Mouse (Mus musculus) kidney, embryonic 14.5 days (tissue): Measurements from ENCODE around the gene Pdcd1lg2. TPM values are rescaled to one million over a fixed set of nuclear protein-coding genes. Genes with fewer than 3 reads are reported as not detected.

Source experiments
- ATAC-seq: fragments of 200-750 bp; cut with Nextera tagmentation; 2 replicates; pipeline ENCODE4 v1.8.0; 2017; ENCODE audit warnings: moderate number of reproducible peaks, mild to moderate bottlenecking, moderate TSS enrichment, moderate library complexity; ENCODE audit not compliant: low FRiP score, low TSS enrichment
- H3K27ac ChIP-seq: fragments of 300-500 bp; sonication (generic); 2 replicates; pipeline ENCODE4 v1.5.1; 2014; ENCODE audit warnings: low read depth, mild to moderate bottlenecking, low read length, moderate library complexity, mixed read lengths
- H3K27me3 ChIP-seq: fragments of 300-500 bp; sonication (generic); 2 replicates; pipeline ENCODE4 v1.6.1; 2014; ENCODE audit warnings: mild to moderate bottlenecking, low read length; ENCODE audit not compliant: control insufficient read depth, insufficient read depth
- H3K36me3 ChIP-seq: fragments of 300-500 bp; sonication (generic); 2 replicates; pipeline ENCODE4 v1.6.1; 2014; ENCODE audit warnings: low read length, mixed read lengths; ENCODE audit not compliant: control insufficient read depth, insufficient read depth
- H3K4me1 ChIP-seq: fragments of 300-500 bp; sonication (generic); 2 replicates; pipeline ENCODE4 v1.6.1; 2014; ENCODE audit warnings: low read length, mixed read lengths; ENCODE audit not compliant: control insufficient read depth, insufficient read depth
- H3K4me2 ChIP-seq: fragments of 300-500 bp; sonication (generic); replicated peaks from 2 replicates; pipeline ENCODE4 v1.6.1; 2014; ENCODE audit warnings: low read depth, mild to moderate bottlenecking, low read length
- H3K4me3 ChIP-seq: fragments of 300-500 bp; sonication (generic); 2 replicates; pipeline ENCODE4 v1.5.1; 2014; ENCODE audit warnings: mild to moderate bottlenecking, low read length
- H3K9ac ChIP-seq: fragments of 300-500 bp; sonication (generic); 2 replicates; pipeline ENCODE4 v1.6.1; 2014; ENCODE audit warnings: low read depth, mild to moderate bottlenecking, low read length, moderate library complexity
- H3K9me3 ChIP-seq: fragments of 300-500 bp; sonication (generic); 2 replicates; pipeline ENCODE4 v1.6.1; 2016; ENCODE audit warnings: low read length; ENCODE audit not compliant: control insufficient read depth
- WGBS: fragments of 180-500 bp; shearing (Covaris S2); extraction: QIAGEN DNeasy Blood & Tissue Kit; methylation state at CpG from one replicate; pipeline ENCODE4 v1.1.7; 2014; 5-methylcytosine and 5-hydroxymethylcytosine counted together
- polyA plus RNA-seq: library from polyadenylated mRNA; unstranded; fragments of >200 nt; fragmentation: Nextera tagmentation; extraction: Ambion mirVana; gene quantifications from 2 replicates; pipeline ENCODE4 v1.2.1, GENCODE M21; 2014

Pdcd1lg2 gene
- polyA plus RNA-seq, 1 experiment from 2014 or later = not detected

DNA sequence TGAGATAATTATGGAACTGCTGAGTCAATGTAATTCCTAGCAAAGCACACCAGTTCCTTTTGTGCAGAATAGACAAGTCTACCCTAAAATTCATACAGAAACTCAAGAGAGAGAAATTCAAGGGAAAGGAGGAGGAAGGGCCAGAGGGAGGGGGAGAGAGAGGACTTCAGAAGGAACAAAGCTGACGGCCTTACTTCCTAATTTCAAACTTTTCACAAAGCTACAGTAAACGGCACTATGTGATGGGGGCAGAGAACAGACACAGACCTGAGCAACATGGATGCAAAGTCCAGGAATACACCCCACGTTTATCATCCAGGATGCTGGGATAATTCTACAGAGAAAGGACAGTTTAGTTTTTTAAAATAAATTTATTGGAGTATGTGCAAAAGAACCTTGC is 8.8 kb downstream of the Pdcd1lg2 start:
- H3K9ac ChIP-seq = no peak overlapping the region
- no peaks in the 10 kb centered on the region for H3K36me3 ChIP-seq
- no peak overlapping the region for H3K27ac ChIP-seq
- no peak for ATAC-seq
- H3K4me3 ChIP-seq = no peak overlapping the region
- no peaks in the 10 kb centered on the region for H3K9me3 ChIP-seq
- no peaks in the 10 kb centered on the region for H3K27me3 ChIP-seq
- no peak overlapping the region for H3K4me2 ChIP-seq
- WGBS = 75% methylated on average over 3 of the region's 3 CpGs
- no peaks in the 10 kb centered on the region for H3K4me1 ChIP-seq

DNA sequence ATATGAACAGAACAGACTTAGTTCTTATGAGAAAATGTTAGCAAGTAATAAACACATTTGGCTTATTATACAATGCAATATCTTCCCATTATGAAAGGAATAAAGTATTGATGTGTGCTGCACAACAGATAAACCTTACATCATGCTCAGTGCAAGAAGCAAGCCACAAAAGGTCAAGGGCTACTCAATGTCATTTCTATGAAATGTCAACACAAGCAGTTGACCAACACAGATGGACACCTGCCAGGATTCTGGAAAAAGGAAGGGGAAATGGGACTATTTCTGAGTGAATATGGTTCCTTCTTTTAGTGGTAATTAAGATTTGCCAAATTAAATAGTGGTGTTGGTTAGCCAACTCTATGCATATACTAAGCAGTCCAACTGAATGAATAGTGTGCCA is 9.2 kb downstream of the Pdcd1lg2 start:
- no peak for ATAC-seq
- Histone ChIP-seq H3K4me1 (no peaks in the 10 kb centered on the region), H3K4me3 (no peak overlapping the region), H3K27me3 (no peaks in the 10 kb centered on the region), H3K9ac (no peak overlapping the region), H3K4me2 (no peak overlapping the region), H3K27ac (no peak overlapping the region), H3K9me3 (no peaks in the 10 kb centered on the region), H3K36me3 (no peaks in the 10 kb centered on the region)

DNA sequence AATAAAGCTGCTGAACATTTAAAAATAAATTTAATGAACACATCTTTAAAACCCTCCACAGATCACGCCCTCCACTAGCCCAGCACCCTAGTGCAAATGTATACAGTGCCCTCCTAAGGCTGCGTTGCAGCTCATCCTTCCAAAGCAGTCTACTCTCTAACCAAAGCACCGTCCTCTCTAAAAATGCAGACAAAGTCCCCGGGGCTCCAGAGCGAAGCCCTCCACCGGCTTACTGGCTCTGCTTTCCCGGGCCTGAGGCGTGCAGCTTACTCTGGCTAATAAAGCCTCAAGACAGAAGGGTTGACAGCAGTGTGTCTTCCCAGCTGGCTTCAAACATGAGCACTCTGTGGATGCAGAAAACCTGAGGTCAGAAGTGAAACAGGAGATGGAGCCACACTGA is 9.7 kb downstream of the Pdcd1lg2 start:
- no peak for ATAC-seq
- no peak overlapping the region for H3K4me3 ChIP-seq
- no peaks in the 10 kb centered on the region for H3K9me3 ChIP-seq
- H3K4me1 ChIP-seq = no peaks in the 10 kb centered on the region
- no peak overlapping the region for H3K4me2 ChIP-seq
- no peaks in the 10 kb centered on the region for H3K36me3 ChIP-seq
- WGBS = 80% methylated on average over 8 of the region's 8 CpGs
- H3K27ac ChIP-seq = no peak overlapping the region
- H3K9ac ChIP-seq = no peak overlapping the region
- no peaks in the 10 kb centered on the region for H3K27me3 ChIP-seq

DNA sequence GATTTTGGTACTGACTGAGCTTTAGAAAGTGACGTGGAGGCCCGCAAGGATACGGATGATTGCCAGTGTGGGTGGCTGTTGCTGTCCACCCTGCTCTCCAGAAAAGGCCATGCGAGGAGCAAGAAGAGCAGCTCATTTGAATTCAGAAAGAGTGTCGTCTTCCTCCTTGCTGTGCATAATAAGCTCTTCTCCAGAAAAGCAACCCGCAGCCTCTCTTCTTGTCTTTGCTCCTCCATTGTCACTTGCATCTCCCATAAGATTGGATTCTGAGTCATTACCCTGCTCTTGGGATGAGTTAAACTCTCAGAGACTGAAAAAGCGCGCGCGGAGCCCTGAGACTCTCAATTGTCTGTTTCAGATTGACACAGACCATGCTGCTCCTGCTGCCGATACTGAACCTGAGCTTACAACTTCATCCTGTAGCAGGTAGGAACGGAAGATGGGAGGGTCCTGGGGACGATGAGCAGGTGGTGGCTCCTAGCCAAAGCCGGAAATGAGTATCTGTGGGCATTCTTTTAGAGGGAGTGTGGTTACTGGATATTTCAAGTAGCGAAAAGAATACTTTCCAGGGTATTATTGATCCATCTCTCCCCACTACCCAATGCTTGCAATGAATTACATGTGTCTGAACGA is 11.4 kb downstream of the Pdcd1lg2 start:
- Histone ChIP-seq H3K4me2 (no peak overlapping the region), H3K36me3 (no peaks in the 10 kb centered on the region), H3K4me3 (no peak overlapping the region), H3K27ac (no peak overlapping the region), H3K4me1 (no peaks in the 10 kb centered on the region), H3K27me3 (no peaks in the 10 kb centered on the region), H3K9ac (no peak overlapping the region), H3K9me3 (no peaks in the 10 kb centered on the region)
- WGBS = 83% methylated on average over 16 of the region's 16 CpGs
- no peak for ATAC-seq

DNA sequence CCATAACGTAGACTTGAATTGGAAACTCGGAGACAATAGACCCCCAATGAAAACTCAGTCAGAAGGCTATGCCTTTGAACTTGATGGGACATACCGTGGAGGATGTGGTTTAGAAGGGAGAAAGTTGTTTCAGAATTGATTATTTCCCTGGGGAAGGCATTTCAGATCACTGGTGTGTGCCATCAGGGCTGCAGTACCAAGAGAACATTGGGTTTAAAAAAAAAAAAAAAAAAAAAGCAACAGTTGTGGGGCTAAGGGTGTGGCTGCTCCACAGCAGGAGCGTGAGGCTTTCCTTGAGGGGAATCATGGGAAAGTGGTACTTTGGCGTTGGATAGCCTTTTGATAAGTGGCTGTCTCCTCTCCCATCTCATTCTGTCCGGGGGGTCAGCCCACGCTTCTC is 12.1 kb downstream of the Pdcd1lg2 start:
- no peak overlapping the region for H3K4me2 ChIP-seq
- no peak overlapping the region for H3K4me3 ChIP-seq
- WGBS = 85% methylated on average over 7 of the region's 7 CpGs
- no peaks in the 10 kb centered on the region for H3K9me3 ChIP-seq
- no peaks in the 10 kb centered on the region for H3K4me1 ChIP-seq
- ATAC-seq = no peak
- H3K9ac ChIP-seq = no peak overlapping the region
- no peak overlapping the region for H3K27ac ChIP-seq
- no peaks in the 10 kb centered on the region for H3K27me3 ChIP-seq
- H3K36me3 ChIP-seq = no peaks in the 10 kb centered on the region

DNA sequence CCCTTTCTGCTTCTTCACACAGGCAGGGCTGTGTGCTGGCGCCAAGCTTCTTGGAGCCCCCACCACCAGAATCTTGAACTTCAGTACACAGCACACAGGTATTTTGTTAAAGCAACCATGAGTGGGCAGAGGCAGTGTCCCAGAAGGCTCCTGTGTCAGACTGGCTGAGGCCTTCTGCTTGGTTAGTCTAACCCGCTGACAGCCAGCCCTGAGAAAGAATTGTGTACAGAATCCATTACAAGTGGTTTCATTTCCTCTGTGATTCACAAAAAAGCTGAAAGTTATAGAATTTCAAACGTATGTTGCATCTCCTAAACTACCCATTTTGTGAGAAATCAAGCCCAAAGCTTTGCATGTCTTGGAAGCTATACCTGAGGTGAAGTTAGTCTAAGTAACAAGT is 19.8 kb downstream of the Pdcd1lg2 start:
- H3K4me2 ChIP-seq = no peak overlapping the region
- no peaks in the 10 kb centered on the region for H3K4me1 ChIP-seq
- no peaks in the 10 kb centered on the region for H3K9me3 ChIP-seq
- no peaks in the 10 kb centered on the region for H3K27me3 ChIP-seq
- 86% methylated on average over 3 of the region's 3 CpGs for WGBS
- no peak overlapping the region for H3K27ac ChIP-seq
- no peak overlapping the region for H3K4me3 ChIP-seq
- H3K36me3 ChIP-seq = no peaks in the 10 kb centered on the region
- ATAC-seq = no peak
- no peak overlapping the region for H3K9ac ChIP-seq

DNA sequence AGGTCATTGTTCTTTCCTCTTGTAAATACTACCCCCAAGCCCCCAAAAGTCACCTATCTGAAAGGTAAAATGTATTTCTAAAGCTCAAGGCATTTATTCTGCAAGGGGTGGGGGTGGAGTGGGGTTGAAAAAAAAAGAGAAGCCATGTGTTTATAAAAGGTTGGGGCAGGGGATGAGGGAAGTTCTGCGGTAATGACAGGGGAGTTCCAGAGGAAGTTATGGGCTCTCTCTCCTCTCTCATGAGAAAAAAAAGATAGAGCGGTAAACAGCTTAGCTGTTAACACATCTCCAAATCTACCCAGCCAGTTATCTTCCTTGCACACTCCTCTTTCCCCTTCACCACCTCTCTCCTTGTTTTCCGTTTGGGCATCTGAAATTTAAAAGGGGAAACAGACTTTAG is 20.2 kb downstream of the Pdcd1lg2 start:
- no peak for ATAC-seq
- 78% methylated on average over 3 of the region's 3 CpGs for WGBS
- Histone ChIP-seq H3K9me3 (no peaks in the 10 kb centered on the region), H3K4me3 (no peak overlapping the region), H3K36me3 (no peaks in the 10 kb centered on the region), H3K27me3 (no peaks in the 10 kb centered on the region), H3K27ac (no peak overlapping the region), H3K4me2 (no peak overlapping the region), H3K4me1 (no peaks in the 10 kb centered on the region), H3K9ac (no peak overlapping the region)

DNA sequence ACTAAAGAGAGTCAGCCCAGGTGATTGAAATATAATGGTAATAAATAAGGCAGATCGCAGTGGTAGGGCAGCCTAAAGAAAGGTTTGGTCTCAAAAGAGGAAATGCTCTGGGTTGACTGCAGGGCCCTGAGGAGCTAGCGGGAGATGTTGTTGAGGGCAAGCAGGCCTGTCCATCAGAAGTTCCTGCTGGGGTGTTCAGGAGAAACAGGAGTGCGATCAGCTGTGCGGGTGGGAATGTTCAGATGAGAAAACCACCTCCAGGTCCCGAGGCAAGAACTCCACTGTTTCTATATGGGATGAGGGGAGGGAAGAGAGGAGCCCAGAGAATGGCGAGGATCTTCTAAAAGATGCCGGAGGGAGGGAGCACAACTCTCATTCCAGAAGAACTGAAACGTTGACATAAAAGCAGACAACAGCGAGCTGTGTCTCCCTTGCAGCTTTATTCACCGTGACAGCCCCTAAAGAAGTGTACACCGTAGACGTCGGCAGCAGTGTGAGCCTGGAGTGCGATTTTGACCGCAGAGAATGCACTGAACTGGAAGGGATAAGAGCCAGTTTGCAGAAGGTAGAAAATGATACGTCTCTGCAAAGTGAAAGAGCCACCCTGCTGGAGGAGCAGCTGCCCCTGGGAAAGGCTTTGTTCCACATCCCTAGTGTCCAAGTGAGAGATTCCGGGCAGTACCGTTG is 26.2 kb downstream of the Pdcd1lg2 start:
- WGBS = 86% methylated on average over 18 of the region's 18 CpGs

DNA sequence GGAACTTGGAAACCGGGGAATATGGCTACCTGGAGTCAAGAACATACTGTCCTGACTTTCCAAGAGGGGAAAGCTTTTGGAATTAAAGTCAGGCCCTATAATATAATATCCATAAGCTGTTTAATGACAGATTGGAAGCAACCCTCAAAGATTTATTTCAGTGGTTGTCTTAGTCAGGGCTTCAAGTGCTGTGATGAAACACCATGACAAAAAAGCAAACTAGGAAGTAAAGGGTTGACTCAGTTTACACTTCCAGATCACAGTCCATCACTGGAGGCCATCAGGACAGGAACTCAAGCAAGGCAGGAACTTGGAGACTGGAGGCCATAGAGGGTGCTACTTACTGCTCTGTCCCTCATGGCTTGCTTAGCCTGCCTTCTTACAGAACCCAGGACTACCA is 27.1 kb downstream of the Pdcd1lg2 start:
- no peaks in the 10 kb centered on the region for H3K36me3 ChIP-seq
- H3K4me2 ChIP-seq = no peak overlapping the region
- no peaks in the 10 kb centered on the region for H3K9me3 ChIP-seq
- no peak overlapping the region for H3K27ac ChIP-seq
- H3K9ac ChIP-seq = no peak overlapping the region
- ATAC-seq = no peak
- H3K4me3 ChIP-seq = no peak overlapping the region
- H3K4me1 ChIP-seq = no peaks in the 10 kb centered on the region
- no peaks in the 10 kb centered on the region for H3K27me3 ChIP-seq
- 93% methylated on average over 1 of the region's 1 CpGs for WGBS

More for the DNA sequence above, 26.2 kb downstream of the Pdcd1lg2 start:
- no peak overlapping the region for H3K9ac ChIP-seq
- no peak overlapping the region for H3K4me3 ChIP-seq
- H3K27ac ChIP-seq = no peak overlapping the region
- no peaks in the 10 kb centered on the region for H3K4me1 ChIP-seq
- no peak overlapping the region for H3K4me2 ChIP-seq
- no peaks in the 10 kb centered on the region for H3K27me3 ChIP-seq
- no peak for ATAC-seq
- no peaks in the 10 kb centered on the region for H3K9me3 ChIP-seq
- H3K36me3 ChIP-seq = no peaks in the 10 kb centered on the region
